Mouse (Mus musculus) embryonic fibroblast, embryonic 13.5 days (primary cell): Measurements from ENCODE around the gene Ip6k1.

ENCODE experiments used
- CTCF ChIP-seq: IDR thresholded peaks from 2 replicates; pipeline ENCODE4 v1.5.1; 2011; ENCODE audit warnings: mild to moderate bottlenecking, control low read depth, low read length, moderate library complexity, borderline replicate concordance; ENCODE audit not compliant: insufficient read depth
- POLR2A ChIP-seq: IDR thresholded peaks from 2 replicates; pipeline ENCODE4 v1.6.1; 2011; ENCODE audit warnings: low read depth, mild to moderate bottlenecking, control low read depth, low read length, moderate library complexity

DNA sequence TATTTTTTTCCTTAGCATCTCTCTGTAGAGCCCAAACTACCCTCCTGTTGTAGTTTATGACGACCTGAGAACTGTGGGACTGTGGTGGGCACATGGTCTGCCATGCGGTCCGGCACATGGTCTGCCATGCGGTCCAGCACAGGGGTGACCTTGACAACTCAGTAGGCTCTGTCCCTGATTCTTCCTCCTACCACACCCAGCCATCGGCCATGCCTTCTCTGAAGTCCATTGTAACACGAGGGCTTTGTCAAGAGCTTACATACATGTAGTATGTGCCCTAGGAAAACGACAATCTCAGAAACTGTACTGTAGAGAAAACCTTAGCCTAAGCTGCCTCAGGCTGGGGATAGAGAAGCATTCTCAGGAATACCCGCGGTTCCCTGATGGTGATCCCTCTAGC, 37.6 kb upstream of the Ip6k1 start:
- TF ChIP-seq POLR2A (no peak), CTCF (no peak)
